Mouse (Mus musculus): ENCODE measurements around the gene Slc22a12.

DNA sequence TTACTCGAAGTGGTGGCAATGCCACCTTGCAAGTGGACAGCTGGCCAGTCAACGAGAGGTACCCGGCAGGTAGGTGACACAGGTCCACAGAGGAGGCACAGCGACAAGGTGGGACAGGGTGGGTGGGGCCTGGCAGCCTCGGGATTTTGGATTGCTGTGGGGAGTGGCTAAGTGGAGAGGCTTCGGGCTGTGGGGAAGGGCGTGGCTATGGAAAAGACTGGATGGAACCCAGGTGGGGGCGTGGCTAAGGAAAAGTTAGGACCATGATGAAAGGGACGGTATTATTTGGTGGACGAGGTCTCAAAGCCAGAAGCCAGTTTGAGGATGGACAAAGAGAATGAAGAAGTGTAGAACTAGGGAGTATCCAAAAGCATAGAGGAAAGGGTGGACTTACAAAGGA, 33.0 kb downstream of the Slc22a12 start:
- TF ChIP-seq CTCF (IDR thresholded peaks at IDR 0.05; ENCODE audit: control insufficient read depth, insufficient read depth, insufficient read length): no peak
- no peak for TF ChIP-seq MYOD1 (IDR thresholded peaks at IDR 0.05; ENCODE audit: control insufficient read depth, insufficient read length, low read depth)
- no peak for TF ChIP-seq FOSL1 (IDR thresholded peaks at IDR 0.05; ENCODE audit: insufficient read depth, low read length, poor library complexity, severe bottlenecking)
- TF ChIP-seq USF1 (IDR thresholded peaks at IDR 0.05; ENCODE audit: low read depth): no peak
- no peak for TF ChIP-seq MYOG (IDR thresholded peaks at IDR 0.05; ENCODE audit: control insufficient read depth, extremely low read depth, insufficient read length)
- no peak for TF ChIP-seq MAX (IDR thresholded peaks at IDR 0.05)

Measured in C2C12 (cell line).